Mouse (Mus musculus): ENCODE measurements at regions not wholly inside any gene's neighbourhood (a gene's known extent, or its start where the extent isn't known, plus 50 kb on each side); places are given as distances from the start of the nearest gene placed in this dataset.

- DNase-seq (ENCODE audit: low spot score) (no peak), ATAC-seq (replicated peaks; ENCODE audit: low FRiP score, low read depth) (no peak)
- H3K27ac ChIP-seq, result no peak overlapping the region
- no peak overlapping the region for H3K4me2 ChIP-seq (ENCODE audit: low read length)
- 0 out of 2 replicates have a peak, but pooled peaks cover 13% of the 10 kb centered on the region for H3K4me1 ChIP-seq (replicated peaks; ENCODE audit: insufficient read depth, low read length)
- H3K4me3 ChIP-seq (replicated peaks; ENCODE audit: low read depth, low read length), result no peak overlapping the region
- 88% methylated on average over 4 of the region's 4 CpGs for WGBS
- no peaks in the 10 kb centered on the region for H3K27me3 ChIP-seq (ENCODE audit: insufficient read depth, low read length)
- H3K9ac ChIP-seq (ENCODE audit: low read depth, low read length), result no peak overlapping the region
- no peak for TF ChIP-seq CTCF (IDR thresholded peaks at IDR 0.05; ENCODE audit: low read depth)
- H3K9me3 ChIP-seq (replicated peaks; ENCODE audit: low read length), result no peaks in the 10 kb centered on the region
- no peaks in the 10 kb centered on the region for H3K36me3 ChIP-seq (ENCODE audit: insufficient read depth, low read length)
Measured at GRCm38 (mm10) chr14:25320141-25320540, 138.8 kb upstream of the Zmiz1 start.

GRCm38 (mm10) chr14:25323542-25324484 lies 135.2 kb upstream of the Zmiz1 start:
- Histone ChIP-seq H3K4me3 (replicated peaks; ENCODE audit: low read depth, low read length) (no peak overlapping the region), H3K36me3 (ENCODE audit: insufficient read depth, low read length) (no peaks in the 10 kb centered on the region), H3K27me3 (ENCODE audit: insufficient read depth, low read length) (no peaks in the 10 kb centered on the region), H3K27ac (no peak overlapping the region), H3K9me3 (replicated peaks; ENCODE audit: low read length) (no peaks in the 10 kb centered on the region), H3K4me1 (replicated peaks; ENCODE audit: insufficient read depth, low read length) (0 out of 2 replicates have a peak, but pooled peaks cover 5% of the 10 kb centered on the region), H3K4me2 (ENCODE audit: low read length) (no peak overlapping the region), H3K9ac (ENCODE audit: low read depth, low read length) (no peak overlapping the region)
- 89% methylated on average over 6 of the region's 6 CpGs for WGBS
- DNase-seq (ENCODE audit: low spot score) (no peak), ATAC-seq (replicated peaks; ENCODE audit: low FRiP score, low read depth) (peak; percentile 47; the same call in 1 of the 2 replicates)
- TF ChIP-seq CTCF (IDR thresholded peaks at IDR 0.05; ENCODE audit: low read depth), result peak; percentile 20; the same call in 1 of the 2 replicates

GRCm38 (mm10) chr14:25325887-25326286 lies 133.1 kb upstream of the Zmiz1 start:
- no peak overlapping the region for H3K4me3 ChIP-seq (replicated peaks; ENCODE audit: low read depth, low read length)
- no peak for TF ChIP-seq CTCF (IDR thresholded peaks at IDR 0.05; ENCODE audit: low read depth)
- no peaks in the 10 kb centered on the region for H3K27me3 ChIP-seq (ENCODE audit: insufficient read depth, low read length)
- DNase-seq (ENCODE audit: low spot score), result no peak
- 95% methylated on average over 3 of the region's 3 CpGs for WGBS
- H3K4me2 ChIP-seq (ENCODE audit: low read length), result no peak overlapping the region
- 0 out of 2 replicates have a peak, but pooled peaks cover 5% of the 10 kb centered on the region for H3K4me1 ChIP-seq (replicated peaks; ENCODE audit: insufficient read depth, low read length)
- H3K9me3 ChIP-seq (replicated peaks; ENCODE audit: low read length), result no peaks in the 10 kb centered on the region
- no peak for ATAC-seq (replicated peaks; ENCODE audit: low FRiP score, low read depth)
- H3K9ac ChIP-seq (ENCODE audit: low read depth, low read length), result no peak overlapping the region
- H3K36me3 ChIP-seq (ENCODE audit: insufficient read depth, low read length), result no peaks in the 10 kb centered on the region
- H3K27ac ChIP-seq, result no peak overlapping the region

- DNase-seq (ENCODE audit: low spot score), result no peak
- no peak for TF ChIP-seq CTCF (IDR thresholded peaks at IDR 0.05; ENCODE audit: low read depth)
- Histone ChIP-seq H3K9me3 (replicated peaks; ENCODE audit: low read length) (no peaks in the 10 kb centered on the region), H3K4me2 (ENCODE audit: low read length) (no peak overlapping the region), H3K27ac (no peak overlapping the region), H3K36me3 (ENCODE audit: insufficient read depth, low read length) (no peaks in the 10 kb centered on the region), H3K27me3 (ENCODE audit: insufficient read depth, low read length) (no peaks in the 10 kb centered on the region), H3K4me1 (replicated peaks; ENCODE audit: insufficient read depth, low read length) (0 out of 2 replicates have a peak, but pooled peaks cover 5% of the 10 kb centered on the region), H3K4me3 (replicated peaks; ENCODE audit: low read depth, low read length) (no peak overlapping the region), H3K9ac (ENCODE audit: low read depth, low read length) (no peak overlapping the region)
- no peak for ATAC-seq (replicated peaks; ENCODE audit: low FRiP score, low read depth)
- 49% methylated on average over 5 of the region's 5 CpGs for WGBS
Measured at GRCm38 (mm10) chr14:25328230-25328629, 130.8 kb upstream of the Zmiz1 start.

GRCm38 (mm10) chr14:25334186-25334585 lies 124.8 kb upstream of the Zmiz1 start:
- no peaks in the 10 kb centered on the region for H3K9me3 ChIP-seq (replicated peaks; ENCODE audit: low read length)
- WGBS, result 67% methylated on average over 2 of the region's 2 CpGs
- no peaks in the 10 kb centered on the region for H3K27me3 ChIP-seq (ENCODE audit: insufficient read depth, low read length)
- DNase-seq (ENCODE audit: low spot score) (no peak), ATAC-seq (replicated peaks; ENCODE audit: low FRiP score, low read depth) (no peak)
- no peak overlapping the region for H3K4me2 ChIP-seq (ENCODE audit: low read length)
- no peak overlapping the region for H3K9ac ChIP-seq (ENCODE audit: low read depth, low read length)
- no peak for TF ChIP-seq CTCF (IDR thresholded peaks at IDR 0.05; ENCODE audit: low read depth)
- H3K4me3 ChIP-seq (replicated peaks; ENCODE audit: low read depth, low read length), result no peak overlapping the region
- no peak overlapping the region for H3K27ac ChIP-seq
- peaks cover 13% of the 10 kb centered on the region; the same call in 1 of the 2 replicates for H3K4me1 ChIP-seq (replicated peaks; ENCODE audit: insufficient read depth, low read length)
- no peaks in the 10 kb centered on the region for H3K36me3 ChIP-seq (ENCODE audit: insufficient read depth, low read length)

GRCm38 (mm10) chr14:25336875-25337274 lies 122.1 kb upstream of the Zmiz1 start:
- no peak for TF ChIP-seq CTCF (IDR thresholded peaks at IDR 0.05; ENCODE audit: low read depth)
- no peak for DNase-seq (ENCODE audit: low spot score)
- ATAC-seq (replicated peaks; ENCODE audit: low FRiP score, low read depth), result no peak
- Histone ChIP-seq H3K36me3 (ENCODE audit: insufficient read depth, low read length) (no peaks in the 10 kb centered on the region), H3K4me3 (replicated peaks; ENCODE audit: low read depth, low read length) (no peak overlapping the region), H3K4me2 (ENCODE audit: low read length) (no peak overlapping the region), H3K9me3 (replicated peaks; ENCODE audit: low read length) (no peaks in the 10 kb centered on the region), H3K27me3 (ENCODE audit: insufficient read depth, low read length) (no peaks in the 10 kb centered on the region), H3K27ac (0 out of 2 replicates have a peak overlapping the region, but pooled peaks have one; percentile 19), H3K9ac (ENCODE audit: low read depth, low read length) (no peak overlapping the region), H3K4me1 (replicated peaks; ENCODE audit: insufficient read depth, low read length) (peaks cover 13% of the 10 kb centered on the region; the same call in 1 of the 2 replicates)
- 87% methylated on average over 1 of the region's 1 CpGs for WGBS
